Mouse (Mus musculus): ENCODE data around the gene Cdh12. TPM values are rescaled to one million over a fixed set of nuclear protein-coding genes. Genes with fewer than 3 reads are reported as not detected.
"Not testable (repeated sequence)": the region's sequence is repeated elsewhere in the genome, so short reads cannot be mapped to it uniquely, and the experiment has no call there.

Gene Cdh12
- total and polyA plus RNA-seq, 3 experiments = not detected

GRCm38 (mm10) chr15:20667989-20668388, 218.9 kb downstream of the Cdh12 start:
- DNase-seq = no peak
- H3K9ac ChIP-seq (ENCODE audit: low read depth, low read length) = no peak overlapping the region
- no peaks in the 10 kb centered on the region for H3K27me3 ChIP-seq (ENCODE audit: control insufficient read depth, insufficient read depth, low read length)
- 64% methylated on average over 1 of the region's 1 CpGs for WGBS
- H3K27ac ChIP-seq = no peak overlapping the region
- intact Hi-C loops (cut with DNase I) = no loop called here
- no peaks in the 10 kb centered on the region for H3K4me1 ChIP-seq (ENCODE audit: control insufficient read depth, insufficient read depth, low read length)
- H3K4me3 ChIP-seq = no peak overlapping the region
- no peaks in the 10 kb centered on the region for H3K36me3 ChIP-seq (ENCODE audit: control insufficient read depth, insufficient read depth, low read length)
- no peaks in the 10 kb centered on the region for H3K79me2 ChIP-seq (replicated peaks; ENCODE audit: control insufficient read depth, insufficient read depth, low read length)
- TF ChIP-seq CTCF (IDR thresholded peaks at IDR 0.05) = no peak
- TF ChIP-seq POLR2A (IDR thresholded peaks at IDR 0.05; ENCODE audit: insufficient read depth, low read depth, low read length) = no peak
- no peak for TF ChIP-seq EP300 (IDR thresholded peaks at IDR 0.05; ENCODE audit: insufficient read depth, low read depth, low read length)

GRCm38 (mm10) chr15:20669507-20669906, 220.4 kb downstream of the Cdh12 start:
- intact Hi-C loops (cut with DNase I); H3K36me3 ChIP-seq (ENCODE audit: control insufficient read depth, insufficient read depth, low read length); H3K4me3 ChIP-seq; DNase-seq; H3K9ac ChIP-seq (ENCODE audit: low read depth, low read length); H3K27me3 ChIP-seq (ENCODE audit: control insufficient read depth, insufficient read depth, low read length); H3K27ac ChIP-seq; H3K4me1 ChIP-seq (ENCODE audit: control insufficient read depth, insufficient read depth, low read length); H3K79me2 ChIP-seq (replicated peaks; ENCODE audit: control insufficient read depth, insufficient read depth, low read length): not testable (repeated sequence)
- 42% methylated on average over 2 of the region's 2 CpGs for WGBS

GRCm38 (mm10) chr15:20682719-20683118, 233.7 kb downstream of the Cdh12 start:
- 70% methylated on average over 2 of the region's 2 CpGs for WGBS

GRCm38 (mm10) chr15:20684200-20684599, 235.1 kb downstream of the Cdh12 start:
- DNase-seq = no peak
- Histone ChIP-seq H3K27me3 (ENCODE audit: control insufficient read depth, insufficient read depth, low read length) (no peaks in the 10 kb centered on the region), H3K4me1 (ENCODE audit: control insufficient read depth, insufficient read depth, low read length) (no peaks in the 10 kb centered on the region), H3K9ac (ENCODE audit: low read depth, low read length) (no peak overlapping the region), H3K36me3 (ENCODE audit: control insufficient read depth, insufficient read depth, low read length) (no peaks in the 10 kb centered on the region), H3K27ac (no peak overlapping the region), H3K4me3 (no peak overlapping the region), H3K79me2 (replicated peaks; ENCODE audit: control insufficient read depth, insufficient read depth, low read length) (no peaks in the 10 kb centered on the region)
- TF ChIP-seq EP300 (IDR thresholded peaks at IDR 0.05; ENCODE audit: insufficient read depth, low read depth, low read length) (no peak), POLR2A (IDR thresholded peaks at IDR 0.05; ENCODE audit: insufficient read depth, low read depth, low read length) (no peak), CTCF (IDR thresholded peaks at IDR 0.05) (no peak)
- WGBS = 70% methylated on average over 5 of the region's 5 CpGs
- intact Hi-C loops (cut with DNase I) = no loop called here

More at GRCm38 (mm10) chr15:20682719-20683118, 233.7 kb downstream of the Cdh12 start:
- H3K36me3 ChIP-seq (ENCODE audit: control insufficient read depth, insufficient read depth, low read length) = no peaks in the 10 kb centered on the region
- no peak for TF ChIP-seq CTCF (IDR thresholded peaks at IDR 0.05)
- no peak for TF ChIP-seq POLR2A (IDR thresholded peaks at IDR 0.05; ENCODE audit: insufficient read depth, low read depth, low read length)
- TF ChIP-seq EP300 (IDR thresholded peaks at IDR 0.05; ENCODE audit: insufficient read depth, low read depth, low read length) = no peak
- H3K4me1 ChIP-seq (ENCODE audit: control insufficient read depth, insufficient read depth, low read length) = no peaks in the 10 kb centered on the region
- H3K27me3 ChIP-seq (ENCODE audit: control insufficient read depth, insufficient read depth, low read length) = no peaks in the 10 kb centered on the region
- H3K4me3 ChIP-seq = no peak overlapping the region
- intact Hi-C loops (cut with DNase I) = no loop called here
- H3K79me2 ChIP-seq (replicated peaks; ENCODE audit: control insufficient read depth, insufficient read depth, low read length) = no peaks in the 10 kb centered on the region
- no peak overlapping the region for H3K27ac ChIP-seq
- no peak for DNase-seq
- no peak overlapping the region for H3K9ac ChIP-seq (ENCODE audit: low read depth, low read length)

- no peak overlapping the region for H3K4me3 ChIP-seq
- no peak overlapping the region for H3K27ac ChIP-seq
- H3K27me3 ChIP-seq (ENCODE audit: control insufficient read depth, insufficient read depth, low read length) = no peaks in the 10 kb centered on the region
- intact Hi-C loops (cut with DNase I) = no loop called here
- no peak for TF ChIP-seq CTCF (IDR thresholded peaks at IDR 0.05)
- H3K79me2 ChIP-seq (replicated peaks; ENCODE audit: control insufficient read depth, insufficient read depth, low read length) = no peaks in the 10 kb centered on the region
- H3K36me3 ChIP-seq (ENCODE audit: control insufficient read depth, insufficient read depth, low read length) = no peaks in the 10 kb centered on the region
- WGBS = 75% methylated on average over 5 of the region's 5 CpGs
- DNase-seq = no peak
- no peaks in the 10 kb centered on the region for H3K4me1 ChIP-seq (ENCODE audit: control insufficient read depth, insufficient read depth, low read length)
- H3K9ac ChIP-seq (ENCODE audit: low read depth, low read length) = no peak overlapping the region
Measured at GRCm38 (mm10) chr15:20696229-20696628, 247.2 kb downstream of the Cdh12 start.

GRCm38 (mm10) chr15:20711859-20712258, 262.8 kb downstream of the Cdh12 start:
- H3K79me2 ChIP-seq (replicated peaks; ENCODE audit: control insufficient read depth, insufficient read depth, low read length) = no peaks in the 10 kb centered on the region
- no peak overlapping the region for H3K27ac ChIP-seq
- H3K4me1 ChIP-seq (ENCODE audit: control insufficient read depth, insufficient read depth, low read length) = no peaks in the 10 kb centered on the region
- WGBS = 76% methylated on average over 4 of the region's 4 CpGs
- TF ChIP-seq CTCF (IDR thresholded peaks at IDR 0.05) = no peak
- no peak for TF ChIP-seq POLR2A (IDR thresholded peaks at IDR 0.05; ENCODE audit: insufficient read depth, low read depth, low read length)
- no peak for TF ChIP-seq EP300 (IDR thresholded peaks at IDR 0.05; ENCODE audit: insufficient read depth, low read depth, low read length)
- intact Hi-C loops (cut with DNase I) = no loop called here
- H3K36me3 ChIP-seq (ENCODE audit: control insufficient read depth, insufficient read depth, low read length) = no peaks in the 10 kb centered on the region
- no peak for DNase-seq
- no peak overlapping the region for H3K9ac ChIP-seq (ENCODE audit: low read depth, low read length)
- no peaks in the 10 kb centered on the region for H3K27me3 ChIP-seq (ENCODE audit: control insufficient read depth, insufficient read depth, low read length)
- H3K4me3 ChIP-seq = no peak overlapping the region

GRCm38 (mm10) chr15:20772289-20772688, 323.2 kb downstream of the Cdh12 start:
- intact Hi-C loops (cut with DNase I) = no loop called here
- no peak overlapping the region for H3K27ac ChIP-seq
- no peaks in the 10 kb centered on the region for H3K36me3 ChIP-seq (ENCODE audit: control insufficient read depth, insufficient read depth, low read length)
- no peaks in the 10 kb centered on the region for H3K4me1 ChIP-seq (ENCODE audit: control insufficient read depth, insufficient read depth, low read length)
- no peak overlapping the region for H3K9ac ChIP-seq (ENCODE audit: low read depth, low read length)
- no peak overlapping the region for H3K4me3 ChIP-seq
- no peak for TF ChIP-seq CTCF (IDR thresholded peaks at IDR 0.05)
- TF ChIP-seq POLR2A (IDR thresholded peaks at IDR 0.05; ENCODE audit: insufficient read depth, low read depth, low read length) = no peak
- no peaks in the 10 kb centered on the region for H3K27me3 ChIP-seq (ENCODE audit: control insufficient read depth, insufficient read depth, low read length)
- H3K79me2 ChIP-seq (replicated peaks; ENCODE audit: control insufficient read depth, insufficient read depth, low read length) = no peaks in the 10 kb centered on the region
- no peak for DNase-seq
